Mouse (Mus musculus): ENCODE results near the gene Zfp110.
A peak's percentile ranks its signal among the peaks of the same experiment; 100 is the strongest.

Gene Zfp110

DNA sequence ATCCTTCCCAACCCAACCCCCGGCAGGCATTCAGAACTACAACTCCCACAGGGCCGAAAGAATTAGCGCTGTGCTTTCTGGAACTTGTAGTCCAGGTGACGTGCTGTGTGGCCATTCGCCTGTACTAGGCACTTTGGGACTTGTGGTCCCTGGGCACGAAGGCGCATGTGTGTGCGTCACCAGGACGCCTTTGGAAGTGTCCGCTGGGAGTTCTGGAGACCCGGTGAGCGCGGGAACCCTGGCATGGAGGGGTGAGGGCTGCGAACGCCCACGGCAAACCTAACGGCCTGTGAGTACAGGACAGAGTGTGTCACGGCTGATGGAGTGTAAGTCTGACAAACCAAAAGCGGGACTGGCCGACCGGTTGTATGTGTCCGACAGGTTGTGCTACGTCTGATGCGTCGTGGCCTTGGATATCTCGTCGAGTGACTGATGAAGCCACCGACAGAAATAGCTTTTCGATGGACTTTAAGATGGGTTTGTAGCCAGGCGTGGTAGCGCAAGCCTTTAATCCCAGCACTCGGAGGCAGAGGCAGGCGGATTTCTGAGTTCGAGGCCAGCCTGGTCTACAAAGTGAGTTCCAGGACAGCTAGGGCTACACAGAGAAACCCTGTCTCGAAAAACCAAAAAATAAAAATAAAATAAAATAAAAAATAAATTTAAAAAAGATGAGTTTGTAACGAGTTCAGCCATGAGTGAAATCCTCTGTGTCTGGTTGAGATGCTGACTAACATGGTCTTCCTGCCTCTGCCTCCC is 63.3 kb downstream of the Zfp110 start, which contains the start of gene Zscan22:
TSS of gene Zscan22 (plus strand) at position 161 of the 756 bp plus-strand sequence.
- peak; percentile 90 for DNase-seq
